Mouse (Mus musculus) heart, embryonic 16.5 days (tissue): ENCODE measurements around the gene Rbm48. TPM values are rescaled to one million over a fixed set of nuclear protein-coding genes. Genes with fewer than 3 reads are reported as not detected.
A peak's percentile ranks its signal among the peaks of the same experiment; 100 is the strongest.

Experiments
- ATAC-seq: fragments of 200-750 bp; cut with Nextera tagmentation; replicated peaks from 2 replicates; pipeline ENCODE4 v1.8.0; 2017; ENCODE audit warnings: moderate number of reproducible peaks; ENCODE audit not compliant: insufficient read depth, low FRiP score; ENCODE audit errors: extremely low read depth
- H3K27ac ChIP-seq: fragments of 300-500 bp; sonication (generic); 2 replicates; pipeline ENCODE4 v1.5.1; 2014; ENCODE audit warnings: mild to moderate bottlenecking, low read length, control low read depth, moderate library complexity
- H3K27me3 ChIP-seq: fragments of 300-500 bp; sonication (generic); 2 replicates; pipeline ENCODE4 v1.6.1; 2014; ENCODE audit warnings: low read length, mixed read lengths; ENCODE audit not compliant: control insufficient read depth, insufficient read depth
- H3K36me3 ChIP-seq: fragments of 300-500 bp; sonication (generic); 2 replicates; pipeline ENCODE4 v1.6.1; 2014; ENCODE audit not compliant: control insufficient read depth, insufficient read depth
- H3K4me1 ChIP-seq: fragments of 300-500 bp; sonication (generic); 2 replicates; pipeline ENCODE4 v1.6.1; 2014; ENCODE audit warnings: low read length, mixed read lengths; ENCODE audit not compliant: control insufficient read depth, insufficient read depth
- H3K4me2 ChIP-seq: fragments of 300-500 bp; sonication (generic); 2 replicates; pipeline ENCODE4 v1.6.1; 2014; ENCODE audit warnings: low read depth, mild to moderate bottlenecking, control low read depth, low read length
- H3K4me3 ChIP-seq: fragments of 300-500 bp; sonication (generic); 2 replicates; pipeline ENCODE4 v1.5.1; 2014; ENCODE audit warnings: mild to moderate bottlenecking, control low read depth, low read length
- H3K9ac ChIP-seq: fragments of 300-500 bp; sonication (generic); 2 replicates; pipeline ENCODE4 v1.6.1; 2014; ENCODE audit warnings: low read length, control low read depth
- H3K9me3 ChIP-seq: fragments of 300-500 bp; sonication (generic); replicated peaks from 2 replicates; pipeline ENCODE4 v1.6.1; 2016; ENCODE audit warnings: low read length; ENCODE audit not compliant: control insufficient read depth
- WGBS: fragments of 180-500 bp; shearing (Covaris S2); extraction: QIAGEN DNeasy Blood & Tissue Kit; methylation state at CpG from one replicate; pipeline ENCODE4 v1.1.7; 2014; 5-methylcytosine and 5-hydroxymethylcytosine counted together
- polyA plus RNA-seq: library from polyadenylated mRNA; unstranded; fragments of >200 nt; fragmentation: Nextera tagmentation; extraction: Ambion mirVana; gene quantifications from 2 replicates; pipeline ENCODE4 v1.2.1, GENCODE M21; 2015

Gene Rbm48
- polyA plus RNA-seq, 1 experiment from 2014 or later, result 10.9 TPM

GRCm38 (mm10) chr5:3579066-3579465 lies 17.3 kb downstream of the Rbm48 start:
- H3K4me3 ChIP-seq, result no peak overlapping the region
- no peak overlapping the region for H3K27ac ChIP-seq
- H3K4me2 ChIP-seq, result no peak overlapping the region
- H3K36me3 ChIP-seq, result peaks cover 69% of the 10 kb centered on the region
- no peak for ATAC-seq
- no peak overlapping the region for H3K9ac ChIP-seq
- H3K27me3 ChIP-seq, result no peaks in the 10 kb centered on the region
- peaks cover 6% of the 10 kb centered on the region for H3K9me3 ChIP-seq
- WGBS, result 90% methylated on average over 7 of the region's 7 CpGs
- H3K4me1 ChIP-seq, result no peaks in the 10 kb centered on the region

- Histone ChIP-seq H3K9me3 (peaks cover 6% of the 10 kb centered on the region), H3K4me2 (no peak overlapping the region), H3K4me1 (no peaks in the 10 kb centered on the region), H3K9ac (no peak overlapping the region), H3K36me3 (peaks cover 71% of the 10 kb centered on the region), H3K27ac (no peak overlapping the region), H3K4me3 (no peak overlapping the region), H3K27me3 (no peaks in the 10 kb centered on the region)
- no peak for ATAC-seq
- 96% methylated on average over 2 of the region's 2 CpGs for WGBS
Measured at GRCm38 (mm10) chr5:3577939-3578338, 18.4 kb downstream of the Rbm48 start.

GRCm38 (mm10) chr5:3574825-3575224 lies 21.6 kb downstream of the Rbm48 start:
- ATAC-seq, result no peak
- H3K9ac ChIP-seq, result no peak overlapping the region
- H3K4me3 ChIP-seq, result no peak overlapping the region
- H3K4me2 ChIP-seq, result no peak overlapping the region
- H3K9me3 ChIP-seq, result peaks cover 6% of the 10 kb centered on the region
- no peak overlapping the region for H3K27ac ChIP-seq
- 88% methylated on average over 2 of the region's 2 CpGs for WGBS
- H3K27me3 ChIP-seq, result no peaks in the 10 kb centered on the region
- H3K4me1 ChIP-seq, result no peaks in the 10 kb centered on the region
- H3K36me3 ChIP-seq, result peaks cover 84% of the 10 kb centered on the region

GRCm38 (mm10) chr5:3571266-3571665 lies 25.1 kb downstream of the Rbm48 start, which contains the start of gene 1700109H08Rik:
TSS of gene 1700109H08Rik (plus strand) at chr5:3571566.
- H3K9me3 ChIP-seq, result peaks cover 6% of the 10 kb centered on the region
- H3K36me3 ChIP-seq, result peaks cover 72% of the 10 kb centered on the region
- no peak for ATAC-seq
- no peak within 1 kb of the TSS for H3K9ac ChIP-seq
- no peaks in the 10 kb centered on the region for H3K4me1 ChIP-seq
- no peaks in the 10 kb centered on the region for H3K27me3 ChIP-seq
- WGBS, result 92% methylated on average over 4 of the region's 4 CpGs
- no peak within 1 kb of the TSS for H3K4me2 ChIP-seq
- H3K4me3 ChIP-seq, result no peak within 1 kb of the TSS
- H3K27ac ChIP-seq, result no peak within 1 kb of the TSS

- peaks cover 14% of the 10 kb centered on the region for H3K36me3 ChIP-seq
- no peaks in the 10 kb centered on the region for H3K9me3 ChIP-seq
- H3K4me1 ChIP-seq, result no peaks in the 10 kb centered on the region
- no peak overlapping the region for H3K9ac ChIP-seq
- no peak overlapping the region for H3K4me3 ChIP-seq
- H3K27ac ChIP-seq, result no peak overlapping the region
- H3K4me2 ChIP-seq, result no peak overlapping the region
- no peaks in the 10 kb centered on the region for H3K27me3 ChIP-seq
- 89% methylated on average over 2 of the region's 2 CpGs for WGBS
- no peak for ATAC-seq
Measured at GRCm38 (mm10) chr5:3554198-3554597, 42.2 kb downstream of the Rbm48 start.

DNA sequence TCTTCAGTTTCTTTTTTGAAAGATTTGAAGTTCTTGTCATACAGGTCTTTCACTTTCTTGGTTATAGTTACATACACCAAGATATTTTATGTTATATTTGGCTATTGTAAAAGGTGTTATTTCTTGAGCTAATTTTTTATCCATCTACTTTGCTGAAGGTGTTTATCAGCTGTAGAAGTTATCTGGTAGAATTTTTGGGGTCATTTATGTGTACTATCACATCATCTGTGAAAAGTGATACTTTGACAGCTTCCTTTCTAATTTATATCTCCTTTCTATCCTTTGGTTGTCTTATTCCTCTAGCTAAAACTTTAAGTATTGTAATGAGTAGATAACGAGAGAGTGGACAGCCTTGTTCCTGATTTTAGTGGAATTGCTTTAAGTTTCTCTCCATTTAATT lies 44.9 kb downstream of the Rbm48 start:
- Histone ChIP-seq H3K9ac (no peak overlapping the region), H3K4me2 (no peak overlapping the region), H3K36me3 (peaks cover 10% of the 10 kb centered on the region), H3K4me1 (no peaks in the 10 kb centered on the region), H3K27me3 (no peaks in the 10 kb centered on the region), H3K9me3 (no peaks in the 10 kb centered on the region), H3K27ac (no peak overlapping the region), H3K4me3 (no peak overlapping the region)
- WGBS, result 91% methylated on average over 1 of the region's 1 CpGs
- ATAC-seq, result no peak

GRCm38 (mm10) chr5:3546226-3546625 lies 50.2 kb downstream of the Rbm48 start:
- WGBS, result 79% methylated on average over 1 of the region's 1 CpGs
- no peak overlapping the region for H3K9ac ChIP-seq
- H3K27me3 ChIP-seq, result no peaks in the 10 kb centered on the region
- H3K4me3 ChIP-seq, result no peak overlapping the region
- H3K4me1 ChIP-seq, result peaks cover 14% of the 10 kb centered on the region
- no peaks in the 10 kb centered on the region for H3K9me3 ChIP-seq
- 0 out of 2 replicates have a peak, but pooled peaks cover 3% of the 10 kb centered on the region for H3K36me3 ChIP-seq
- H3K27ac ChIP-seq, result no peak overlapping the region
- ATAC-seq, result no peak
- no peak overlapping the region for H3K4me2 ChIP-seq

DNA sequence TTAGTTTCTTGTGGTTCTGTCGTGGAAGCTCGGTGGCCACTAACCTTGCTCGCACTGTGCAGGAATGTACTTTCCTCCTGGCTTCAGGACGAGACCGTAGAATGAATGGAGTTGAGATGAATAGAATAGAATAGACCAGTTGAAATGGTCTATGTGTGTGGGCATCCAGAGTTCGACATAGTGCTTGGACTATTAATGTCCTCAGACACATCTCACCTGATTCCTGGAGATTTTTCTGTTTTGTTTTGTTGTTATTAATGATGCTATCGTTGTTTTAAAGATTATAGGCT lies 52.0 kb downstream of the Rbm48 start:
- Histone ChIP-seq H3K36me3 (0 out of 2 replicates have a peak, but pooled peaks cover 3% of the 10 kb centered on the region), H3K27me3 (no peaks in the 10 kb centered on the region), H3K9ac (peak overlapping the region; percentile 97), H3K9me3 (no peaks in the 10 kb centered on the region), H3K4me2 (peak overlapping the region; percentile 89), H3K4me1 (peaks cover 14% of the 10 kb centered on the region), H3K4me3 (peak overlapping the region; percentile 96), H3K27ac (no peak overlapping the region)
- 7% methylated on average over 7 of the region's 7 CpGs for WGBS
- no peak for ATAC-seq

DNA sequence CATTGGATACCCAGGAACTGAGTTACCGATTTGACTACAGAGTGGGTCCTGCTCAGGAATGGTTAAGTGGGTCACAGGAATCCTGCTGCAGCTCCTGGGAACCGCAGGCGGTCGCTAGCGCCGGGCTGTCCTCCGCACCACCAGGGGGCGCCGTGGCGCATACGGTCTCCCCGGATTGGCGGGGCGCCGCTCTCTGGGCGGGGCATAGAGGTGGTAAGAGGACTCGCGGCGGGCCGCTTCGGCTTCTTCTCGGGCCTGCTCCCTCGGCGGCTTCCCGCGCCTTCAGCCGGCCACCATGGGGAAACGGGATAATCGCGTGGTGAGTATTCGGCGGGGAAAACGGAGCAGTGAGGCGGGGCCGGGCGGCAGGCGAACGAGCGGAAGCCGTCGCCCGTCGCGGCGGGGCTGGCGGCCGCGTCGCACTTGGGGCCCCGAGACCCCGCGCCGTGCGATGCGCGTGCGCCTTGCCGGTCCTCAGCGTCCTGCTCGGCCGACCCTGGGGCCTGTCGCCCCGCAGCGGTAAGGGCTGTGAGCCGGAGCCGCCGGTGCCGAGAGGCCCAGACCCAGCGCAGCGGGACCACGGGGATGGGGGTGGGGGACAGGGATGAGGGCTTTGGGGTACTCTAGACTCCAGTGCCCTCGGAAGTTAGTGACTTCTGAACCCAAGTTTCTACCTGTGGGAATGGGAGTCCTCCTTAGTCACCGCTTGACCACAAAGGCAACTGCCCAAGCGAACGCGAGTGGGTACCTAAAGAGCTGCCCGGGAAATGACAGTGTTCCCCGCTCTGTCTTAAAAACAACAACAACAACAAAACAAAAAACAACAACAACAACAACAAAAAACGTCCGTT lies 52.5 kb downstream of the Rbm48 start, which contains the start of gene Fam133b:
Gene Fam133b (plus strand): TSS at position 205 of the 851 bp plus-strand sequence.
- peak; percentile 92 for ATAC-seq
- Histone ChIP-seq H3K27me3 (no peaks in the 10 kb centered on the region), H3K27ac (peak within 1 kb of the TSS; percentile 88), H3K36me3 (0 out of 2 replicates have a peak, but pooled peaks cover 3% of the 10 kb centered on the region), H3K9ac (peak within 1 kb of the TSS; percentile 97), H3K4me3 (peak within 1 kb of the TSS; percentile 96), H3K9me3 (no peaks in the 10 kb centered on the region), H3K4me2 (peak within 1 kb of the TSS; percentile 89), H3K4me1 (peaks cover 14% of the 10 kb centered on the region)
- under 1% methylated on average over 78 of the region's 80 CpGs for WGBS
